Mouse (Mus musculus): Measurements from ENCODE around the gene Otud7b. TPM values are rescaled to one million over a fixed set of nuclear protein-coding genes. Genes with fewer than 3 reads are reported as not detected.

Otud7b gene
- total and polyA plus RNA-seq, 2 experiments: 5.9 to 8.9 TPM

DNA sequence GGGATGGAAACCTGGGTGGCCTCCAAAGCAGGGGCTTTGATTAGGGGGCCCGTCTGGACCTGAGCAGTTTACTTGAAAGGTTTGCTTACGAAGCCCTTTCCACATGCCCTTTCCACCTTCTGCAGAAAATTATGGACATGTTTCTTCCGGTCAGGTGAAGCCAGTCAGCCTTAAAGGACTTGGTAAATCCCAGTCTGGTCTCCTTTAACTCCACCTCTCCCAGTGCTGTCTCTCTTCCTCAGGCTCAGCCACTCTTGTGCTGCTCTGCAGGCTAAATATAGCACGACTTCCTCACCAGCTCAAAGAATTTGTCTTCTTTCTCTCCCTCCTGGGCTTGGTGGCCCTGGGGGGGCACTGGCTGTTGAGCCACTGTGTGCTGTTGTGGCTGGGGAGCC, 78.1 kb downstream of the Otud7b start:
- Histone ChIP-seq H3K9ac (ENCODE audit: low read depth, low read length) (no peak overlapping the region), H3K4me1 (ENCODE audit: control insufficient read depth, insufficient read depth, low read length) (no peaks in the 10 kb centered on the region), H3K4me3 (ENCODE audit: insufficient read depth, low read depth, low read length) (no peak overlapping the region), H3K27me3 (ENCODE audit: control insufficient read depth, insufficient read depth, low read length) (no peaks in the 10 kb centered on the region), H3K36me3 (ENCODE audit: control insufficient read depth, insufficient read depth, low read length) (peaks cover 8% of the 10 kb centered on the region), H3K79me2 (ENCODE audit: control insufficient read depth, insufficient read depth, low read length) (no peaks in the 10 kb centered on the region), H3K27ac (replicated peaks; ENCODE audit: insufficient read depth, low read depth, low read length) (no peak overlapping the region)
- DNase-seq (ENCODE audit: extremely low read depth, low read depth, low spot score): no peak
- 63% methylated on average over 4 of the region's 4 CpGs for WGBS
- TF ChIP-seq CTCF (IDR thresholded peaks at IDR 0.05; ENCODE audit: low read depth, low read length) (no peak), POLR2A (IDR thresholded peaks at IDR 0.05; ENCODE audit: extremely low read depth, insufficient read depth, low read length) (no peak)

- WGBS: 71% methylated on average over 12 of the region's 12 CpGs
- TF ChIP-seq CTCF (IDR thresholded peaks at IDR 0.05; ENCODE audit: low read depth, low read length): no peak
- TF ChIP-seq POLR2A (IDR thresholded peaks at IDR 0.05; ENCODE audit: extremely low read depth, insufficient read depth, low read length): no peak
- H3K9ac ChIP-seq (ENCODE audit: low read depth, low read length): no peak overlapping the region
- H3K27me3 ChIP-seq (ENCODE audit: control insufficient read depth, insufficient read depth, low read length): no peaks in the 10 kb centered on the region
- no peaks in the 10 kb centered on the region for H3K79me2 ChIP-seq (ENCODE audit: control insufficient read depth, insufficient read depth, low read length)
- no peak for DNase-seq (ENCODE audit: extremely low read depth, low read depth, low spot score)
- peaks cover 2% of the 10 kb centered on the region; the same call in 1 of the 2 replicates for H3K4me1 ChIP-seq (ENCODE audit: control insufficient read depth, insufficient read depth, low read length)
- no peaks in the 10 kb centered on the region for H3K36me3 ChIP-seq (ENCODE audit: control insufficient read depth, insufficient read depth, low read length)
- no peak overlapping the region for H3K27ac ChIP-seq (replicated peaks; ENCODE audit: insufficient read depth, low read depth, low read length)
- H3K4me3 ChIP-seq (ENCODE audit: insufficient read depth, low read depth, low read length): no peak overlapping the region
These were observed 88.7 kb downstream of the Otud7b start for GRCm38 (mm10) chr3:96192977-96193376.

DNA sequence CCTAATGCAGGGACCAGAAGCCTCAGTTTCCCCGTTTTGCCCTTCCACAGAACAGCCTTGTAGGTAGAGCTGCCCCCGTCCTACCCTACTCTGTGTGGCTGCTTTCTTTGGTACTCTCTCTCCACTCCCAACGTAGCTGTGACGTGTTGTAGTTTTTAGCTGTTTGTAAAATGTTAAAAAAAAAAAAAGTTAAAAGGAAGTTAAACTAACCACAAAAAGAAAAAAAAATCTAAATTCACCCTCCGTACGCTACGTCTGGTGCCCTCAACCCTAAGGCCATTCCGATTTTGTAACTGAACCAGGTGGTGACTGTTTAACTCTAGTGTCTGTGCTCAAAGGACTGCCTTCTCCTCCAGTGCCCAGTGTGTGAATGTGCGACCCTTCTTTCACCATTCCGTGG, 90.6 kb downstream of the Otud7b start:
- H3K4me1 ChIP-seq (ENCODE audit: control insufficient read depth, insufficient read depth, low read length): peaks cover 4% of the 10 kb centered on the region; the same call in 1 of the 2 replicates
- DNase-seq (ENCODE audit: extremely low read depth, low read depth, low spot score): no peak
- H3K4me3 ChIP-seq (ENCODE audit: insufficient read depth, low read depth, low read length): no peak overlapping the region
- H3K27ac ChIP-seq (replicated peaks; ENCODE audit: insufficient read depth, low read depth, low read length): no peak overlapping the region
- no peaks in the 10 kb centered on the region for H3K79me2 ChIP-seq (ENCODE audit: control insufficient read depth, insufficient read depth, low read length)
- no peaks in the 10 kb centered on the region for H3K27me3 ChIP-seq (ENCODE audit: control insufficient read depth, insufficient read depth, low read length)
- H3K36me3 ChIP-seq (ENCODE audit: control insufficient read depth, insufficient read depth, low read length): no peaks in the 10 kb centered on the region
- H3K9ac ChIP-seq (ENCODE audit: low read depth, low read length): no peak overlapping the region
- no peak for TF ChIP-seq POLR2A (IDR thresholded peaks at IDR 0.05; ENCODE audit: extremely low read depth, insufficient read depth, low read length)
- TF ChIP-seq CTCF (IDR thresholded peaks at IDR 0.05; ENCODE audit: low read depth, low read length): no peak
- 82% methylated on average over 10 of the region's 10 CpGs for WGBS

- Histone ChIP-seq H3K27ac (replicated peaks; ENCODE audit: insufficient read depth, low read depth, low read length) (no peak overlapping the region), H3K4me1 (ENCODE audit: control insufficient read depth, insufficient read depth, low read length) (peaks cover 4% of the 10 kb centered on the region; the same call in 1 of the 2 replicates), H3K79me2 (ENCODE audit: control insufficient read depth, insufficient read depth, low read length) (no peaks in the 10 kb centered on the region), H3K9ac (ENCODE audit: low read depth, low read length) (no peak overlapping the region), H3K36me3 (ENCODE audit: control insufficient read depth, insufficient read depth, low read length) (no peaks in the 10 kb centered on the region), H3K27me3 (ENCODE audit: control insufficient read depth, insufficient read depth, low read length) (no peaks in the 10 kb centered on the region), H3K4me3 (ENCODE audit: insufficient read depth, low read depth, low read length) (no peak overlapping the region)
- DNase-seq (ENCODE audit: extremely low read depth, low read depth, low spot score): no peak
- no peak for TF ChIP-seq POLR2A (IDR thresholded peaks at IDR 0.05; ENCODE audit: extremely low read depth, insufficient read depth, low read length)
- TF ChIP-seq CTCF (IDR thresholded peaks at IDR 0.05; ENCODE audit: low read depth, low read length): no peak
- WGBS: 93% methylated on average over 11 of the region's 11 CpGs
These were observed 91.4 kb downstream of the Otud7b start for GRCm38 (mm10) chr3:96195616-96196313.

DNA sequence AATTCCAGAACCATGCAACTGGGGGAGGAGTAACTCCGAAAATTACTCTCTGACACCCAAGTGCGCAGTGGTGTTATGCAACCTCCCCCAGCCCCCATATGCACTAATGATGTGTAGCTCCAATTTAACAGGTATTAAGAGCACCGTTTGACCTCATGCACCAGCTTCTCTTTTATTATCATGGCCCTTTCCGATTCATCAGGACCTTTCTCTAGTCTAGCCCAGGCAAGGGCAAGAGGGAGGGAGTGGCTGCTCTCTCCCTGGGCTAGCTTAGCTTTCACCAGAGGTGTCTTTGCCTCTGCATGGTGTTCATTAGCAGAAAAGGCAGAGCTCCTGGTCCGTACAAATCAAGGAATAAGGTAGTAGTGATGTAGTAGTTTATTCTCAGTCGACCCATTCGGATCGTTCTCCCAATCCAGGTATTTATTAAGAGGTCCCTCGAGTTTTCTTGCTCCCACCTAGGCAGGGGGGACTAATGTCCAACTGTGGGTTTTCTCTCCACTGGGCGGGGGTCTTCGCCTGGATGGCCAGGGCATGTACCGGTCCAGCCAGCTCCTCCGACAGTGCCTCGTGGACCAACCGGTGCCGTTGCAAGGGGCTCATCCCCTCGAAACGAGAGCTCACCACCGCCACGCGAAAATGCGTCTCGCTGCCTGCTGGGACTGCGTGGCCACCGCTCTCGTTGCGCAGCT, 92.3 kb downstream of the Otud7b start:
- H3K27ac ChIP-seq (replicated peaks; ENCODE audit: insufficient read depth, low read depth, low read length): peak overlapping the region; percentile 77
- no peaks in the 10 kb centered on the region for H3K27me3 ChIP-seq (ENCODE audit: control insufficient read depth, insufficient read depth, low read length)
- H3K9ac ChIP-seq (ENCODE audit: low read depth, low read length): peak overlapping the region; percentile 62
- no peak for DNase-seq (ENCODE audit: extremely low read depth, low read depth, low spot score)
- no peaks in the 10 kb centered on the region for H3K79me2 ChIP-seq (ENCODE audit: control insufficient read depth, insufficient read depth, low read length)
- TF ChIP-seq CTCF (IDR thresholded peaks at IDR 0.05; ENCODE audit: low read depth, low read length) (peak; percentile 38; the same call in 1 of the 2 replicates), POLR2A (IDR thresholded peaks at IDR 0.05; ENCODE audit: extremely low read depth, insufficient read depth, low read length) (no peak)
- H3K4me1 ChIP-seq (ENCODE audit: control insufficient read depth, insufficient read depth, low read length): peaks cover 4% of the 10 kb centered on the region; the same call in 1 of the 2 replicates
- peak overlapping the region; percentile 58 for H3K4me3 ChIP-seq (ENCODE audit: insufficient read depth, low read depth, low read length)
- H3K36me3 ChIP-seq (ENCODE audit: control insufficient read depth, insufficient read depth, low read length): no peaks in the 10 kb centered on the region
- 21% methylated on average over 27 of the region's 27 CpGs for WGBS
